Mouse (Mus musculus) C2C12 (cell line): ENCODE results near the gene Meis2. TPM values are rescaled to one million over a fixed set of nuclear protein-coding genes. Genes with fewer than 3 reads are reported as not detected.
A peak's percentile ranks its signal among the peaks of the same experiment; 100 is the strongest.

Experiments
- H3K27me3 ChIP-seq: one replicate; pipeline ENCODE4 v1.6.1; 2011; ENCODE audit not compliant: control insufficient read depth, insufficient read depth, insufficient read length
- H3K36me3 ChIP-seq: one replicate; pipeline ENCODE4 v1.6.1; 2011; ENCODE audit not compliant: control insufficient read depth, insufficient read depth
- H3K4me3 ChIP-seq: one replicate; pipeline ENCODE4 v1.5.1; 2011; ENCODE audit warnings: mild to moderate bottlenecking, control low read depth; ENCODE audit not compliant: poor library complexity, insufficient read depth, severe bottlenecking
- H3K79me2 ChIP-seq: one replicate; pipeline ENCODE4 v1.6.1; 2011; ENCODE audit not compliant: control insufficient read depth, insufficient read depth
- H3K79me3 ChIP-seq: one replicate; pipeline ENCODE4 v1.6.1; 2011; ENCODE audit warnings: low read depth, control low read depth
- H3ac ChIP-seq: one replicate; pipeline ENCODE3; 2011; ENCODE audit warnings: low read depth; ENCODE audit not compliant: control insufficient read depth, insufficient read length
- CEBPB ChIP-seq: IDR thresholded peaks from one replicate; pipeline ENCODE4 v1.6.1; 2011; ENCODE audit warnings: low read depth, mild to moderate bottlenecking, control low read depth, moderate library complexity
- CTCF ChIP-seq: IDR thresholded peaks from one replicate; pipeline ENCODE4 v1.5.1; 2011; ENCODE audit not compliant: control insufficient read depth, insufficient read depth, insufficient read length
- FOSL1 ChIP-seq: IDR thresholded peaks from one replicate; pipeline ENCODE4 v1.8.0; 2011; ENCODE audit warnings: mild to moderate bottlenecking, low read length; ENCODE audit not compliant: poor library complexity, insufficient read depth, severe bottlenecking
- MAX ChIP-seq: IDR thresholded peaks from one replicate; pipeline ENCODE4 v1.6.1; 2011; ENCODE audit warnings: mild to moderate bottlenecking, control low read depth
- MYOD1 ChIP-seq: IDR thresholded peaks from one replicate; pipeline ENCODE4 v1.6.1; 2011; ENCODE audit warnings: low read depth; ENCODE audit not compliant: control insufficient read depth, insufficient read length
- MYOG ChIP-seq: IDR thresholded peaks from one replicate; pipeline ENCODE4 v1.6.1; 2011; ENCODE audit not compliant: control insufficient read depth, insufficient read length; ENCODE audit errors: extremely low read depth
- USF1 ChIP-seq: IDR thresholded peaks from one replicate; pipeline ENCODE4 v1.6.1; 2011; ENCODE audit warnings: low read depth, mild to moderate bottlenecking, control low read depth, moderate library complexity
- polyA plus RNA-seq: library from polyadenylated mRNA; unstranded; fragments of >200 nt; fragmentation: generic; extraction: Trizol; gene quantifications from one replicate; pipeline ENCODE4 v1.2.1, GENCODE M21; 2012; ENCODE audit warnings: missing spikeins

The Meis2 gene
- polyA plus RNA-seq, 1 experiment: 16.3 TPM

DNA sequence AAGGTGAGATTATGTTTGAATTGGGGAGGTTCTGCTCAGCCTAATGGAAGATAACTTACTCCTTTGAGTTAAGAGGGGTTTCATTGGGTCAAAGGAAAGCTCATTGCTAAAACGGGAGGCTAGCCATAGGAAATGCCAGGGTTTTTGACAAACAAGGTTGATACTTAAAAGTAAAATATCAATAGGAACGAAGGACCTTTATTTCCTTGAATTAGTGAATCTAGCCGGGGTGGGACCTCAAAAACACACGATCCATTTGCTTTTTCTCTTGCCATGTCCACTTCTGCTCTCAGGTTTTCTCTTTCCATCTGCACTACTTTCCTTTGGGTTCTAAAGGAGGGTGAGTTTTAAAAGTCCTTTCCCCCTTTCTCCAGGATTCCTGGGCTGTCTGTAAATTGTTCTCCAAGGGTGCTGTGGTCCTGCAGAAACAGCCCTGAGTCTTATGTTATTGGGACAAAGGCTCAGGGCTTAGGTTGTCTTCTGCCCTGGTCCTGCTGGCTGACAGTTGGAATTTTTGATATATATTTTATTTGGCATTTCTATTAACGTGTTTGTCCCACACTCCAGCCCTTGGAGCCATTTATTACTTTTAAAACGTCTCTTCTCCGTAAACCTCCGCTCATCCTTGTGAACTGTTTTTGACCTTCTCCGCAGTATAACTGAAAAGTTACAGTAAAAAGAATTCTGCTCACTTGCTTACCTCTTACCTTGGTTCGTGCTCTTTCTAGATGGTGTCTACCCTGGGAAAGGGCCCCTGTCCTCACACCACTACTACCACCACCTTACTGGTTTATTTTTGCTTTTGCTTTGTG, 5.2 kb upstream of the Meis2 start:
- TF ChIP-seq USF1 (no peak), MYOG (no peak), CEBPB (no peak), FOSL1 (no peak), CTCF (no peak), MYOD1 (no peak), MAX (no peak)
- peaks cover 12% of the 10 kb centered on the region for H3K79me2 ChIP-seq
- H3K36me3 ChIP-seq: peaks cover 9% of the 10 kb centered on the region
- H3K4me3 ChIP-seq: no peak overlapping the region
- peaks cover 4% of the 10 kb centered on the region for H3K79me3 ChIP-seq
- H3K27me3 ChIP-seq: no peaks in the 10 kb centered on the region
- no peak overlapping the region for H3ac ChIP-seq

DNA sequence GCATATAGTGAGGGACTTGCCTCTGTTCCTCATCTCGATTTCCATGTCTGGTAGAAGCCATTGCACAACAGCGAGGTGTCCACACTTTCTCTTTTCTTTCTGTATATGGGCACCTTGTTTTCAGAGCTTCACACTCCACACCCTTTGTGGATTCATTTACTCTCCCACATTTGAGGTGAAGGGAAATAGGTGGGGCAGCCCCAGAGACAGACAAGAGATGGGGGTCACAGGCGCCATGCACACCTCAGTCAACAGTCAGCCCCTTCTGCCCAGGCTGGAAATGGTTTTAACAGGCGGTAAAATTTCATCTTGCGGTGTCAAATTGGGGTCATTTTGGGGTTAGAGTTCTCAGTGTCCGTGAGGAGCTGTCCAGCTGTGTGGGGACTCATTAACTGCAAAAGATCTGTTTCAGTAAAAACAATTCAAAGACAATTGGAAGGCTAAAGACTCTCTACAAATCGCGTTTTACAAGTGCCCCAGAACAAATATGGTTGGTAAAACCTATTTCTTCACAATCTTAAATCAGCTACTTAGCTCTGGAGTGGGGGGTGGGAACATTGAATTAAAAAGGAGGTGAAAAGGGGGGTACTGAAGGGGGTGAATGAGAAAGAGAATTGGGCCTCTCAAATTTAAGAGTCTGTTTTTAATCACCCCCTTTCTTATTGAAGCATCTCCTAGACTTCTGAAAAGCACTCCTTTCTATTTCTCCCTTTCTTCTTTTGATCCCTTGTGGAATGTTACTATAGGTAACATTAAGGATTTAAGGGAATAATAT, 4.0 kb upstream of the Meis2 start:
- no peak for TF ChIP-seq FOSL1
- no peak for TF ChIP-seq CEBPB
- TF ChIP-seq MAX: no peak
- TF ChIP-seq MYOD1: no peak
- TF ChIP-seq MYOG: no peak
- no peak for TF ChIP-seq USF1
- no peak for TF ChIP-seq CTCF
- Histone ChIP-seq H3K36me3 (peaks cover 9% of the 10 kb centered on the region), H3ac (no peak overlapping the region), H3K79me3 (peaks cover 9% of the 10 kb centered on the region), H3K4me3 (no peak overlapping the region), H3K27me3 (no peaks in the 10 kb centered on the region), H3K79me2 (peaks cover 19% of the 10 kb centered on the region)

DNA sequence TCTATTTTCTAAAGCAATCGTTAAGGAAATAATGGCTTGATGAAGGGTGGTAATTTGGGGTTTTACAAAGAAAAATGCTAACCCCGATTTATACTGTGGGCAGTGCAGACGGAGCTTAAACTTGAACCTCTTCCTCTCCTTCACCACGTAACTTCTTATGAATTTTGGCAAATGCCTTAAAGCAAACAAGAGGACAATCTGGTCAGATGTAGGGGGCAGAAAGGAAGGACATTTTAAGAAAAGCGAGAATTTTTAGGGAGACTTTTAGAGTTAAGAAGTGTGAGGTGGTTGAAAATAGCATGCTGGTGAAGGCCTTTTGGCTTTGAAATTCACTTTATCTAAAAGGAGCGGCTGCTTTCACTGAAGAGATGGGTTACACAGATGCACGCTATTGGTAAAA, 3.3 kb upstream of the Meis2 start:
- no peak overlapping the region for H3ac ChIP-seq
- H3K79me2 ChIP-seq: peaks cover 24% of the 10 kb centered on the region
- no peaks in the 10 kb centered on the region for H3K27me3 ChIP-seq
- no peak overlapping the region for H3K4me3 ChIP-seq
- no peak for TF ChIP-seq USF1
- TF ChIP-seq CEBPB: no peak
- no peak for TF ChIP-seq MYOG
- TF ChIP-seq FOSL1: no peak
- no peak for TF ChIP-seq CTCF
- TF ChIP-seq MYOD1: no peak
- TF ChIP-seq MAX: no peak
- H3K36me3 ChIP-seq: peaks cover 5% of the 10 kb centered on the region
- H3K79me3 ChIP-seq: peaks cover 12% of the 10 kb centered on the region

DNA sequence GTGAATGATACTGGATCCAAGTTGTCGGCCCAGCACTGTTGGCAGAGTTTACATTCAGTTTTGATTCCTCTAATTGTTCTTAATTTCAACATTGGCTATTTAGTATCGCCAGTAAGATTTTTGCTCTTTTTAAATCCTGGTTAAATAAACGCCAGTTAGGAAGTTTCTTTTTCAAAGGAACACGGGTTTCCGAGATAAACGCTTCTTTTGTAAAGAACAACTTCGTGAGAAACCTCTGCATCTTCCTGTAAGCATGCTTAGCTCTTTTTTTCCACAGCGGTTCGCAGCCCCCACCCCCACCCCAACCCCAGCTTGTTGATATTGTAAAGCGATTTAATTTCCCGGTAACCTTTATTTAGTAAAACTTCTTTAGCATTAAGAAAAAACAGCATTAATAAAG, 2.8 kb upstream of the Meis2 start:
- no peaks in the 10 kb centered on the region for H3K27me3 ChIP-seq
- H3K79me3 ChIP-seq: peaks cover 15% of the 10 kb centered on the region
- H3K36me3 ChIP-seq: peaks cover under 1% of the 10 kb centered on the region
- peak overlapping the region; percentile 87 for H3K4me3 ChIP-seq
- no peak overlapping the region for H3ac ChIP-seq
- peaks cover 28% of the 10 kb centered on the region for H3K79me2 ChIP-seq
- no peak for TF ChIP-seq CTCF
- no peak for TF ChIP-seq CEBPB
- TF ChIP-seq FOSL1: no peak
- no peak for TF ChIP-seq USF1
- TF ChIP-seq MAX: no peak
- no peak for TF ChIP-seq MYOD1
- no peak for TF ChIP-seq MYOG

DNA sequence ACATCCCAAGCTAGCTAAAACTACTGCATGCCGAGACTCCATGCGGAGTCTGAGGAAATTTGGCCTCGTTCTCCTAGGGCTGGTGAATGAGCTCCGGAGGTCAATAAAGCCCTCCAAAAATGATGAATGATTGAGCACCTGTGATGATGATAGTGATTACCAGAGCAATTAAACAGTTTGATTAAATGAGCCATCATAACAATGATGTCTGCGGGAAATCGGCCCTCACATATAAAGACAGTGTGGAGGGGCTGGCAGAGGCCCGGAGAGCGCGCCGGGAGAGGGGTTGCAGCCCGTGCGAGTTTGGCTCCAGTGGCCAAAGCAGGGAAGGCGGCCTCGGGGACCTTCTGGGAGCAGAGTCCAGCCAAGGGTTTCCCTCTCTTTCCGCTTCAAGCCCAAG, 2.1 kb upstream of the Meis2 start:
- no peak for TF ChIP-seq MYOD1
- no peak for TF ChIP-seq CTCF
- TF ChIP-seq MYOG: no peak
- no peak for TF ChIP-seq MAX
- no peak for TF ChIP-seq CEBPB
- no peak for TF ChIP-seq USF1
- no peak for TF ChIP-seq FOSL1
- Histone ChIP-seq H3K79me2 (peaks cover 36% of the 10 kb centered on the region), H3K27me3 (no peaks in the 10 kb centered on the region), H3K36me3 (no peaks in the 10 kb centered on the region), H3ac (peak overlapping the region; percentile 60), H3K4me3 (peak overlapping the region; percentile 87), H3K79me3 (peaks cover 22% of the 10 kb centered on the region)
